Mouse (Mus musculus) kidney, embryonic 16.5 days (tissue): ENCODE measurements around the gene B230104I21Rik. TPM values are rescaled to one million over a fixed set of nuclear protein-coding genes. Genes with fewer than 3 reads are reported as not detected.

ENCODE experiments used
- ATAC-seq: fragments of 200-750 bp; cut with Nextera tagmentation; 2 replicates; pipeline ENCODE4 v1.8.0; 2017; ENCODE audit warnings: moderate TSS enrichment; ENCODE audit not compliant: low FRiP score, low TSS enrichment
- H3K27ac ChIP-seq: fragments of 300-500 bp; sonication (generic); 2 replicates; pipeline ENCODE4 v1.5.1; 2014; ENCODE audit warnings: low read length
- H3K27me3 ChIP-seq: fragments of 300-500 bp; sonication (generic); 2 replicates; pipeline ENCODE4 v1.6.1; 2014; ENCODE audit warnings: low read length, control low read depth, mixed read lengths; ENCODE audit not compliant: insufficient read depth
- H3K36me3 ChIP-seq: fragments of 300-500 bp; sonication (generic); 2 replicates; pipeline ENCODE4 v1.6.1; 2014; ENCODE audit warnings: low read length, control low read depth, mixed read lengths; ENCODE audit not compliant: insufficient read depth
- H3K4me1 ChIP-seq: fragments of 300-500 bp; sonication (generic); 2 replicates; pipeline ENCODE4 v1.6.1; 2014; ENCODE audit warnings: low read length, control low read depth, mixed read lengths; ENCODE audit not compliant: insufficient read depth
- H3K4me2 ChIP-seq: fragments of 300-500 bp; sonication (generic); replicated peaks from 2 replicates; pipeline ENCODE4 v1.6.1; 2014; ENCODE audit warnings: low read depth, low read length
- H3K4me3 ChIP-seq: fragments of 300-500 bp; sonication (generic); 2 replicates; pipeline ENCODE4 v1.5.1; 2014; ENCODE audit warnings: mild to moderate bottlenecking, low read length
- H3K9ac ChIP-seq: fragments of 300-500 bp; sonication (generic); replicated peaks from 2 replicates; pipeline ENCODE4 v1.6.1; 2014; ENCODE audit warnings: low read length
- H3K9me3 ChIP-seq: fragments of 300-500 bp; sonication (generic); 2 replicates; pipeline ENCODE4 v1.6.1; 2016; ENCODE audit warnings: low read length, control low read depth
- WGBS: fragments of 180-500 bp; shearing (Covaris S2); extraction: QIAGEN DNeasy Blood & Tissue Kit; methylation state at CpG from one replicate; pipeline ENCODE4 v1.1.7; 2014; 5-methylcytosine and 5-hydroxymethylcytosine counted together
- polyA plus RNA-seq: library from polyadenylated mRNA; unstranded; fragments of >200 nt; fragmentation: Nextera tagmentation; extraction: Ambion mirVana; gene quantifications from 2 replicates; pipeline ENCODE4 v1.2.1, GENCODE M21; 2015

Gene B230104I21Rik
- polyA plus RNA-seq, 1 experiment from 2014 or later, result 0.37 TPM

DNA sequence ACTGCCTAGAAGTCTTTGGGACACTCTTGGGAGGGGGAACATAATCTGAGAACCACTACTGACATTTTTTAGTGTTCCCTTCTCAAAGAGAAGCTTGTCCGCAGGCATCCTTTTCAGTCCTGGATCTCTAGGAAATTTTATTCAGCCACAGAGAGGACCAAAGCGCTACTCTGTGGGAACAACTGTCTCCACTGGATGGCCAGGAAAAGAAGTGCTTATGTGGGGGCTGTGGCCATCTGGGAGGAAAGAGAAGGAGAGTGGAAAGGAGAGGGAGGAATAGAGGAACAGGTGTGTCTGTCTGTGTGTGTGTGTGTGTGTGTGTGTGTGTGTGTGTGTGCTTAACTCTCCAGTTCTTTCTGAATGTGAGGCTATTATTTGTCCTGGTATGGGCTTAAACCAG is 28.8 kb downstream of the B230104I21Rik start:
- no peaks in the 10 kb centered on the region for H3K36me3 ChIP-seq
- WGBS, result 93% methylated on average over 2 of the region's 2 CpGs
- ATAC-seq, result no peak
- H3K27ac ChIP-seq, result no peak overlapping the region
- no peak overlapping the region for H3K9ac ChIP-seq
- no peaks in the 10 kb centered on the region for H3K9me3 ChIP-seq
- H3K4me3 ChIP-seq, result no peak overlapping the region
- peaks cover 4% of the 10 kb centered on the region; the same call in 1 of the 2 replicates for H3K4me1 ChIP-seq
- no peak overlapping the region for H3K4me2 ChIP-seq
- H3K27me3 ChIP-seq, result peaks cover 13% of the 10 kb centered on the region

DNA sequence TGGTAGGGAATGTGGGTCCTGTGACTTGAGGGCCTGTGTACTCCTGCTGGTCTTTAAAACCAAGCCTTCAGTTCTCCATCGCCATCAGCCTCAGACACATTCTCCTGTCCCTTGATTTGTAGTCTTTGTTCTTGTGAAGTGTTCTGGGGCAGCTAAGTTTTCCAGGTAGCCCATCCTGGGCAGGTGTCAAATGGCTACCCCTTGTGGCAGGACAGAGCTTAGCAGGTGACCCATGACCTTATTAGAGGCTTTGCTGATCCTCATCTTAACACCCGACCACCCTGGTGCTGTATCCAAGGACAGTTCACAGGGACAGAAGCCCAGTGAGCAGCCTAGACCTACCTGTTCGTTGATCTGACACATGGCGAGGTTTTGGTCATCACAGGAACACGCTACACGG is 30.9 kb downstream of the B230104I21Rik start:
- 85% methylated on average over 6 of the region's 6 CpGs for WGBS
- Histone ChIP-seq H3K27me3 (peaks cover 22% of the 10 kb centered on the region), H3K4me2 (no peak overlapping the region)

DNA sequence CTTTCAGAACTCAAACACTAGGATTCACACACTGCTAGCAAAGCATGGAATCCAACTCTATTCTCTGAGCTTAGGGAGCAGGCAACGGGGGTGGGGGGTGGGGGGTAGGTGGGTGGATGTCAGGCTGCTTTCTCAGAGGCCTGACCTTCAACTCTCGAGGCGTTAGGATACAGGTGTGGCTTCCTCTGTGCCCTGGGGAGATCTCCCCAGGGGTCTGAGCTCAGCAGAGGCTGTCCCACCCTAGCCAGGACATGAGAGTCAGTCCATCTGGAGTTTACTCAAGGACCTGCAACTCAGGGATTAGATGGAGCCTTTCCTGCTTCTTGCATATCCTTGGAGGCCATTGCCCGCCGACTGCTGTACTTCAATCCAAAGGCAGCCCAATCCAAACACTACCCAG is 33.2 kb downstream of the B230104I21Rik start:
- no peaks in the 10 kb centered on the region for H3K9me3 ChIP-seq
- H3K4me3 ChIP-seq, result no peak overlapping the region
- no peak overlapping the region for H3K4me2 ChIP-seq
- H3K4me1 ChIP-seq, result no peaks in the 10 kb centered on the region; the same call in 1 of the 2 replicates
- WGBS, result 65% methylated on average over 5 of the region's 5 CpGs
- no peak for ATAC-seq
- H3K27me3 ChIP-seq, result peaks cover 29% of the 10 kb centered on the region
- no peak overlapping the region for H3K27ac ChIP-seq
- no peak overlapping the region for H3K9ac ChIP-seq
- no peaks in the 10 kb centered on the region for H3K36me3 ChIP-seq

More for the DNA sequence above, 30.9 kb downstream of the B230104I21Rik start:
- H3K4me1 ChIP-seq, result no peaks in the 10 kb centered on the region; the same call in 1 of the 2 replicates
- H3K27ac ChIP-seq, result no peak overlapping the region
- no peaks in the 10 kb centered on the region for H3K36me3 ChIP-seq
- no peak overlapping the region for H3K4me3 ChIP-seq
- ATAC-seq, result no peak
- H3K9ac ChIP-seq, result no peak overlapping the region
- no peaks in the 10 kb centered on the region for H3K9me3 ChIP-seq

DNA sequence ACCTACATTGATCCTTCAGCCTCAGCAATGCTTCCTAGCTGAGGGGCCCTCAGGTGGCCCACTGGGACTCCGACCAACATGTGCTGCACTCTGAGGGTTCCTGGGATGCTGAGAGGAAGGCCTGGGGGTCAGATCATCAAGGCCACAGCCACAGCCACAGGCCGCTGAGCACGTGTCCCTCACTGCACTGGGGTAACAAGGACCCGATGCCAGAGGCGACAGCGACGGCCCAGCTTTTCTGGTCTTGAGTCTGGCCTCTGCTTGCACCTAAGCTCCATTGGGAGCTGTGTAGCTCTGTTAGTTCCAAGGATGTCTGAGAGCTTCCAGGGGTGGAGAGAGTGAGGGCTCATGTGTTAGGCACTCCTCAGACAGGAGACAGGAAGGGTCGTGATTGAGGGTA is 34.9 kb downstream of the B230104I21Rik start:
- ATAC-seq, result no peak
- Histone ChIP-seq H3K27me3 (peaks cover 31% of the 10 kb centered on the region), H3K4me3 (no peak overlapping the region), H3K36me3 (no peaks in the 10 kb centered on the region), H3K9ac (no peak overlapping the region), H3K27ac (no peak overlapping the region), H3K9me3 (no peaks in the 10 kb centered on the region), H3K4me2 (no peak overlapping the region), H3K4me1 (no peaks in the 10 kb centered on the region; the same call in 1 of the 2 replicates)
- 69% methylated on average over 8 of the region's 8 CpGs for WGBS

DNA sequence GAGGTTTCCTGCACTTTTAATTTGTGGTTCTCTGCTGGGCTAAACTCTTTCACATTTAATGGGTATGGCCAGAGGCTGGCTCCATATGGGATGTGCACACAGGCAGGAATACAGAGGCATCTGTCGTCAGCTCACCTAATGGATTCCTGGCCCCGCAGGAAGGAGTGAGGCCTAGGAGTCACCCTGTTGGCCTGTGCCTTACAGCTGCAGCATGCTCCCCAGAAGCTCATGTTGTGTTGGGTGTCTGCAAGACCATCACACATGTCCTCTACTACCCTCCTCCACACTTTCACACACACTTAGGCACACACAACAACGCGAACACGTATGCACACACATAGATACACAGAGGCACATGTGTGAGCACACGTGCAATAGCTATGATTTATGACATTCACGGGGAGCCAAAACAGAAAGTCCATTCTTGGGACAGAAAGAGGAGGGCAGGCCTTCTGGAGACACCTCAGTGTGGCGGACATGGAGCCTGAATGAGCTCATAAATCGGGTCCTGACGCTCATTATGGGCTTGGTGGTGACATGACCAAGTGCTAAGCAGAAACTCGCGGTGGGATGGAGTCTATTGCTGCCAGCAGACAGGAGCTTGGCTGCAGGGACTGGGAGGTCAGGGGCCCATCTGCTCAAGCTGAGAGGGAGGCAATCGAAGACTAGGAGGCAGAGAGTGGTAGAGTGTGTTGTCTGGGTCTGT is 35.8 kb downstream of the B230104I21Rik start:
- H3K27me3 ChIP-seq, result peaks cover 35% of the 10 kb centered on the region
- no peaks in the 10 kb centered on the region; the same call in 1 of the 2 replicates for H3K4me1 ChIP-seq
- H3K4me2 ChIP-seq, result no peak overlapping the region
- no peak overlapping the region for H3K4me3 ChIP-seq
- H3K27ac ChIP-seq, result no peak overlapping the region
- H3K9ac ChIP-seq, result no peak overlapping the region
- WGBS, result 46% methylated on average over 13 of the region's 13 CpGs
- no peaks in the 10 kb centered on the region for H3K36me3 ChIP-seq
- no peak for ATAC-seq
- no peaks in the 10 kb centered on the region for H3K9me3 ChIP-seq

DNA sequence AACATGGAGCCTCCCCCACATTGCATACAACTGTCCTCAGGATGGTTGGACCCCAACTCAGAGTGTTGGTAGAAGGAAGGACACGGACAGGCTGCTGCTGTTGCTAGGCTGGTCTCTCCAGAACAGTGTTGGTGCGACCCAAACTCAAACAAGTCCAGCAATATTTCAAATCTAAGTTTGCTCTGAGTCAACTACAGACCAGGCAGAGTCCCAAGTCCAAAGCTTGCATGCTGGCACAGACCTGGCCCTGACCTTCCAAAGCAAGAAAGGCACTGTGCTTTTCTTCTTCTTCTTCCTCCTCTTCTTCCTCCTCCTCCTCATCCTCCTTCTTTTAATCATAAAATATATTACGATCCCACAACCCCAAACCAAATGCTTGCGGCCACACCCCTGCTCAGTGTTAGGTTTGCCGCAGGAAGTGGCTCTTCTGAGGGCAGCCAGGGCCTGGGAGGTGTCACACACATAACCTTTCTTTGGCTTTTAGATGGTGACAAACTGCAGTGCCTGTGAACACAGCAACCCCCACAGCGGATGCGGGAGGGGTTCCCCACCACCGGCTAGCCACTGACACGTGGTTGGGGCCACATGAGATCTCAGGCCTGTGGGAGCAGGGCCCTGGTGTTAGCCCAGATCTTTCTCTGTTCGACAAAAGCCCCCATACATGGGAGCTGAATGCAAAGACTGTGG is 40.2 kb downstream of the B230104I21Rik start:
- H3K27me3 ChIP-seq, result peaks cover 28% of the 10 kb centered on the region
- no peaks in the 10 kb centered on the region for H3K36me3 ChIP-seq
- no peak overlapping the region for H3K4me3 ChIP-seq
- H3K9ac ChIP-seq, result no peak overlapping the region
- no peak overlapping the region for H3K4me2 ChIP-seq
- H3K9me3 ChIP-seq, result no peaks in the 10 kb centered on the region
- ATAC-seq, result no peak
- no peak overlapping the region for H3K27ac ChIP-seq
- no peaks in the 10 kb centered on the region; the same call in 1 of the 2 replicates for H3K4me1 ChIP-seq
- WGBS, result 53% methylated on average over 10 of the region's 10 CpGs

DNA sequence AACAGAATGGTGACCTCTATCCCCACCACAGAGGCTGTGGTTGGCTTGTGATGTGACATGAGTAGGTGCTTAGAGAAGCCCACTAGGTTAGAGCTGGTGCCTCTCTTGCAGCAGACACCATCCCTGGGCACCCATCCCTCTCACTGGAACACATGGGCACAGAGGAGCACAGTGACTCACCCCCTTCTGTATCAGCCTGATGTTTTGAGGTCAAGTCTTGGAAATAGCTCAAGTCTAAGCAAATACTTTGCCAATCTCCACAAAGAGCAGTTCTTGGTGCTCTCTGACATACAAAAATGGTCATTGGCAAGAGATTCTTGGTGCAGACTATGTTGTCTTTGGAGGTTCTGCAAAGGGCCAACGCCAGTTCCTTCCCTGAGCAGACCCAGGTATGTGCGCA is 42.9 kb downstream of the B230104I21Rik start:
- H3K4me2 ChIP-seq, result no peak overlapping the region
- no peak for ATAC-seq
- no peak overlapping the region for H3K27ac ChIP-seq
- H3K4me1 ChIP-seq, result no peaks in the 10 kb centered on the region
- no peak overlapping the region for H3K9ac ChIP-seq
- peaks cover 19% of the 10 kb centered on the region for H3K27me3 ChIP-seq
- H3K36me3 ChIP-seq, result no peaks in the 10 kb centered on the region
- no peak overlapping the region for H3K4me3 ChIP-seq
- no peaks in the 10 kb centered on the region for H3K9me3 ChIP-seq
- WGBS, result 82% methylated on average over 2 of the region's 2 CpGs

DNA sequence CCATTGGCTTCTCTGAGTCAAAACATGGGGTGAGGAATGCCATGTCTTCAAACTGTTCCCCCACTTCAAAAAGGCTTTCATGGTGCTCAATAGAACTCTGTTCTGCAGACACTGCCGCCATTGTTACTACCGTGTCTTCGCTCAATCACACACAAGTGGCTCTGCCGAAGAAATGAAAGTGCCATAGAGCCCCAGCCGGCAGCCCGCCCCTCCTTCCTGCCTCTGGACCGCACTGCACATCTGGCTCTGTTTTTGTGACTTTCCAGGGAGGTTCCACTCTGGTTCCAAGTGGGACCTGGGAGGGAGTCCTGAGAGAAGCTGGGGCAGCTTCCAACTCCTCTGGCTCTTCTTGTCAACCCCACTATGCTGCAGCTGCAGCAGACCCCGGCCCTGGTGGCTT is 49.3 kb downstream of the B230104I21Rik start:
- no peaks in the 10 kb centered on the region for H3K9me3 ChIP-seq
- 76% methylated on average over 8 of the region's 8 CpGs for WGBS
- no peak overlapping the region for H3K9ac ChIP-seq
- H3K27me3 ChIP-seq, result peaks cover 17% of the 10 kb centered on the region
- H3K36me3 ChIP-seq, result no peaks in the 10 kb centered on the region
- peaks cover 19% of the 10 kb centered on the region for H3K4me1 ChIP-seq
- H3K4me2 ChIP-seq, result no peak overlapping the region
- ATAC-seq, result no peak
- no peak overlapping the region for H3K4me3 ChIP-seq
- H3K27ac ChIP-seq, result no peak overlapping the region

DNA sequence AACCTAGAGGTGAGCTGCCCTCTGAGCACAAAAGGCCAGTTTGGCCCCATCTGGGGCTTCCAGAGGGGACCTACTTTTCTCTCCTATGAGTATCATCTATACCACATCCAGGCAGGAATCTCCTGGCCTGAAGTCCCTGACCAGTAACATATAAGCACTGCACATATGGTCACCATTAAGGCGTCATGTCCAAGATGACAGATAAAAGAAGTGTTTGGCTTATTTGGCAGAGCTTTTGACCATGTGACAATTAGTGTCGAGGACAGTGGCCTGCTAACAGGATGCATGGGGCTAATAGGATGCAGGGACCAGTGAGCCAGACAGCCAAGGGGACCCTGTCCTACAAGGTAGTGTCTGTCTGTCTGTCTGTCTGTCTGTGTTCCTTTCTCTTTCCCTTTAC is 50.0 kb downstream of the B230104I21Rik start:
- Histone ChIP-seq H3K27me3 (peaks cover 14% of the 10 kb centered on the region; the same call in 1 of the 2 replicates), H3K4me2 (no peak overlapping the region), H3K9ac (no peak overlapping the region), H3K4me1 (peaks cover 26% of the 10 kb centered on the region), H3K4me3 (no peak overlapping the region), H3K27ac (no peak overlapping the region), H3K9me3 (no peaks in the 10 kb centered on the region), H3K36me3 (no peaks in the 10 kb centered on the region)
- ATAC-seq, result no peak
- 55% methylated on average over 2 of the region's 2 CpGs for WGBS

DNA sequence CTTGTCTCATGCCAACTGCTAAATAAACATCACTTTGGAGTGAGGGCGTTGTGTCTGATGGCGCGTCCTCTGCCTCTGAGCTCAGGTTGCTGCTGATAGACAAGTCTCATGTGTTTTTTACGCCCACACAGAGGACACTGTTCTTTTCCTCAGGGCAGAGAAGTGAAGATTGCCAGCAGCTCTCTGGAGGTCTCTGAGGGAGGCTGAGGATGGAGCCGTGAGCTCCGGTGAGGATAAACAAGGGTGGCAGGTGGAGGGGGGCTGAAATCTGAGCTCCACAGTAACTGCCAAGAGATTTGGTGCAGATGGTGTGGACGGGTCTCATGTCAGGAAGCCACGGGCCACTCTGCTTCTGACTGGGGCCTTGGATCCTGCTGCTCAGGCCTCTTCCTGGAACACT is 50.9 kb downstream of the B230104I21Rik start:
- H3K4me3 ChIP-seq, result no peak overlapping the region
- H3K4me1 ChIP-seq, result peaks cover 32% of the 10 kb centered on the region
- no peak overlapping the region for H3K9ac ChIP-seq
- H3K27ac ChIP-seq, result no peak overlapping the region
- no peak overlapping the region for H3K4me2 ChIP-seq
- H3K27me3 ChIP-seq, result peaks cover 14% of the 10 kb centered on the region; the same call in 1 of the 2 replicates
- 28% methylated on average over 8 of the region's 8 CpGs for WGBS
- no peaks in the 10 kb centered on the region for H3K36me3 ChIP-seq
- peak; percentile 27 for ATAC-seq
- H3K9me3 ChIP-seq, result no peaks in the 10 kb centered on the region
